Mouse (Mus musculus) CD4-positive helper T cell, adult 2 months (primary cell): ENCODE measurements around the gene Nmt1.
A peak's percentile ranks its signal among the peaks of the same experiment; 100 is the strongest.

Experiments
- DNase-seq: peaks from one replicate; pipeline ENCODE4 v3.0.0-alpha.2; 2012; ENCODE audit warnings: low read depth, missing footprints, low spot score

The Nmt1 gene

GRCm38 (mm10) chr11:103106386-103106785 is 78.4 kb downstream of the Nmt1 start:
- no peak for DNase-seq

GRCm38 (mm10) chr11:103111301-103111700 is 83.3 kb downstream of the Nmt1 start:
- DNase-seq, result no peak

GRCm38 (mm10) chr11:103111881-103112551 is 84.0 kb downstream of the Nmt1 start:
- no peak for DNase-seq

- no peak for DNase-seq
These were observed 84.5 kb downstream of the Nmt1 start for GRCm38 (mm10) chr11:103112552-103112912.

GRCm38 (mm10) chr11:103113005-103113404 is 85.0 kb downstream of the Nmt1 start:
- no peak for DNase-seq

GRCm38 (mm10) chr11:103113771-103114170 is 85.8 kb downstream of the Nmt1 start:
- no peak for DNase-seq

- DNase-seq, result no peak
These were observed 86.4 kb downstream of the Nmt1 start for GRCm38 (mm10) chr11:103114270-103114943.

- DNase-seq, result peak; percentile 91
These were observed 87.4 kb downstream of the Nmt1 start for GRCm38 (mm10) chr11:103115163-103116007.

- peak; percentile 100 for DNase-seq
These were observed 88.2 kb downstream of the Nmt1 start, which contains the start of gene Hexim1 for GRCm38 (mm10) chr11:103116008-103116818. Gene Hexim1 (plus strand): TSS chr11:103116231.

- peak; percentile 72 for DNase-seq
These were observed 89.1 kb downstream of the Nmt1 start for GRCm38 (mm10) chr11:103116959-103117590.

GRCm38 (mm10) chr11:103117591-103118009 is 89.6 kb downstream of the Nmt1 start:
- no peak for DNase-seq
